Mouse (Mus musculus): Measurements from ENCODE around the gene Vax2. TPM values are rescaled to one million over a fixed set of nuclear protein-coding genes. Genes with fewer than 3 reads are reported as not detected.

Vax2 gene
- 0.60 and 0.86 TPM in 2 replicates for polyA plus RNA-seq (2016; fragmentation: Nextera tagmentation; extraction: Ambion mirVana)

DNA sequence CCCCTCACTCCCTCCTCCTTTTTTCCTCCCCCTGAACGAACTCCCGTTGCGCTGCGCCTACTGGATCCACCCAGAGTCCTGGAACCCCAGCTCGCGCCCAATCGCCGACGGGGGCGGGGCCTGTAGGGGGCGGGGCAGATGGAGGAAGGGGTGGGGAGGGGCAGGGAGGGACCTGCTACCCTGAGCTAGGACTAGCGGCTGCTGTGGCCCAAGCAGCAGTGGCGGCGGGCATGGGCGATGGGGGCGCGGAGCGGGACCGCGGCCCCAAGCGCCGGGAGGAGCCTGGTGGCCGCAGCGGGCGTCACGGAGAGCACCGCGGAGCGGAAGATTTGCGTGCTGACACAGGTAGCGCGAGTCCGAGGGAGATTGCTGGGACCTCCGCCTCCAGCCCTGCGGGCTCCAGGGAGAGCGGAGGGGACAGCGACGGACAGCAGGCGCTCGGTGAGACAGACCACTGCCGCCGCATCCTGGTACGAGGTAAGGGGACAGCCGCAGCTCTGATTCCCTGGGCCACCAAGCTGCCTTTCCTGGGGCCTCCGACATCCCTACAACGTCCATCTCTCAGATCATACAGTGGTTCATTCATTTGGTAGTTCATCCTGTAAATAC, at the start of gene Vax2:
Gene Vax2 (plus strand): TSS at position 198 of the 609 bp plus-strand sequence.
- Histone ChIP-seq H3K36me3 (no peaks in the 10 kb centered on the region), H3K4me3 (peak within 1 kb of the TSS; percentile 58), H3K27me3 (ENCODE audit: insufficient read depth, poor library complexity, severe bottlenecking) (peaks cover 100% of the 10 kb centered on the region), H3K27ac (0 out of 2 replicates have a peak within 1 kb of the TSS, but pooled peaks have one; percentile 53), H3K4me1 (replicated peaks) (peaks cover 34% of the 10 kb centered on the region), H3K9me3 (no peaks in the 10 kb centered on the region)
- peak; percentile 92 for DNase-seq (ENCODE audit: low spot score)
- WGBS = under 1% methylated on average over 46 of the region's 46 CpGs

DNA sequence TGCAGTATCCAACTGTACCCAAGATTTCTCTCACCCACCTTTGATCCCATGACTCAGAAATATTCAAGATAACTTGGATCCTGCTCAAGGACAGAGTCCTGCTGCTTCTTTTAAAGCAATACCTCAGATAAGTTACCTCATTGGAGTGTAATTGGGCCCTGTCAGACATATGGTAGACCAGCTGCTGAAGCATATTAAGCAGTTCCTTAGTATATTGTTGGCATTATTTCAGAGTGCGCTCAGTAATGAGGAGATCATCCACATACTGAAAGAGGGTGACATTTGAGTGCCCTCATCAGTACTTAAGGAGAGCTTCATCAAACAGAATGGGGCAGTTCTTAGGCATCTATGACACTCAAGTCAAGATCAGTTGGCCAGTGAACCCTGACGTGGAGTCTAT, 46.1 kb upstream of the Vax2 start:
- Histone ChIP-seq H3K27me3 (ENCODE audit: insufficient read depth, poor library complexity, severe bottlenecking) (no peaks in the 10 kb centered on the region), H3K36me3 (no peaks in the 10 kb centered on the region), H3K4me1 (replicated peaks) (peaks cover 12% of the 10 kb centered on the region), H3K4me3 (no peak overlapping the region), H3K27ac (no peak overlapping the region), H3K9me3 (no peaks in the 10 kb centered on the region)
- 93% methylated on average over 2 of the region's 2 CpGs for WGBS
- no peak for DNase-seq (ENCODE audit: low spot score)

DNA sequence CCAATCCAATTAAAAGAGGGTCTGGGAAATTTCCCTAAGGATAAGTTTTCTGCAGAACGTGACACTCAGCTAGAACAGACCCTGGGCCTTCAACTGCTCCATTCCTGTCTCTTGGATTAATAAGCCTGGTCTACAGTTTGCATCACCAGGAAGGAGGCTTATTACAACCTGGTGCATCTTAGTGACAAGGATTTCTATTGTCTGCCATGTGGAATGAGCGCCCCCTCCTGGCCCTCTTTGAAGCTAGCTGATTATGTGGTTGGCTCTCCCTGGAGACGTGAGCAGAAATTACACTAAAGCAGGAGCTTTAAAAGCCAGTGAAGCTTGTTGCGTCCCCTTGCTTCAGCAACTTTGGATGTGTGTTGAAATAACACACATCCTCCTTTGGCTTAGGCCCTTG, 37.7 kb upstream of the Vax2 start:
- no peaks in the 10 kb centered on the region for H3K36me3 ChIP-seq
- 11% methylated on average over 4 of the region's 4 CpGs for WGBS
- no peaks in the 10 kb centered on the region for H3K9me3 ChIP-seq
- peak; percentile 77 for DNase-seq (ENCODE audit: low spot score)
- H3K27ac ChIP-seq = no peak overlapping the region
- H3K4me3 ChIP-seq = no peak overlapping the region
- 0 out of 2 replicates have a peak, but pooled peaks cover 4% of the 10 kb centered on the region for H3K27me3 ChIP-seq (ENCODE audit: insufficient read depth, poor library complexity, severe bottlenecking)
- H3K4me1 ChIP-seq (replicated peaks) = no peaks in the 10 kb centered on the region

DNA sequence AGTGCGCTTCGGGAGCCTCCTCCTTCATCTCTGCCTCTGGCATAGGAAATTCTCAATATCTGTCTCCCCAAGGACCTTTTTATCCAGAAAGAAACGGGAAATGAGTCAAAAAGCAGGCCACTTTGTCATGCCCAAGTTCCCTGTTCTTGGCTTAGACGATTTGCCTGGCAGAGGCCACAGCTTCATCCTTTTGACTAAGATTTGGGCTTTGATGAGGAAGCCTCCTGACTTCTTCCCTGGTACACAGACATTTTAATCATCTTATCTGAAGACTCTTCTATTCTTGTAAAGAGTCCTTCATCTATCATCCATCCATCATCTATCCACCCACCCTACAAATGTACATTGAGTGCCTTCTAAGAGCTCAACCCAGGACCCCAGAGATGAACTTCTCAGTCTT, 33.3 kb upstream of the Vax2 start, which contains the start of gene Cd207:
Gene Cd207 (minus strand): TSS at position 101 of the 400 bp plus-strand sequence.
- no peaks in the 10 kb centered on the region for H3K4me1 ChIP-seq (replicated peaks)
- no peak for DNase-seq (ENCODE audit: low spot score)
- H3K36me3 ChIP-seq = no peaks in the 10 kb centered on the region
- H3K27ac ChIP-seq = no peak within 1 kb of the TSS
- WGBS = 74% methylated on average over 4 of the region's 4 CpGs
- peaks cover 13% of the 10 kb centered on the region for H3K27me3 ChIP-seq (ENCODE audit: insufficient read depth, poor library complexity, severe bottlenecking)
- H3K9me3 ChIP-seq = no peaks in the 10 kb centered on the region
- no peak within 1 kb of the TSS for H3K4me3 ChIP-seq

DNA sequence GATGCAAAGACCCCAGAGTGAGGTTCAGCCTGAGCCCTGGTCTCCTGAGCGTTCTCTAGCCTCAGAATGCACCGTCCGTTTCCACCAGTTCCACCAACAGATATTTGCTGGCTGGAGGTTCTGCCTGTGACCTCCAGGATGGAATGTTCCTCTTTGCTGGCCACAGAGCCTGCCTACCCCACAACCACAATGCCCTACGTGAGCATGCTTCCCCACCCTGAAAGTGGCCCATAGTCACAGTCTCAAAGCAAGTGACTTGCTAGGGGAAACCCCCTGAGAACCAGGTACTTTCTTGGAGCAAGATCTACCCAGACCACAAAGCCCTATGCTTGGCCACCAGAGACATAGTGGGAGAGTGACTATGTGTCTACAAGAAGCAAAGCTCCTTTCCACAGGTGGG, 21.7 kb upstream of the Vax2 start:
- no peaks in the 10 kb centered on the region for H3K4me1 ChIP-seq (replicated peaks)
- no peak for DNase-seq (ENCODE audit: low spot score)
- no peaks in the 10 kb centered on the region for H3K9me3 ChIP-seq
- peaks cover 71% of the 10 kb centered on the region for H3K27me3 ChIP-seq (ENCODE audit: insufficient read depth, poor library complexity, severe bottlenecking)
- H3K27ac ChIP-seq = no peak overlapping the region
- no peaks in the 10 kb centered on the region for H3K36me3 ChIP-seq
- WGBS = 87% methylated on average over 4 of the region's 4 CpGs
- H3K4me3 ChIP-seq = no peak overlapping the region

DNA sequence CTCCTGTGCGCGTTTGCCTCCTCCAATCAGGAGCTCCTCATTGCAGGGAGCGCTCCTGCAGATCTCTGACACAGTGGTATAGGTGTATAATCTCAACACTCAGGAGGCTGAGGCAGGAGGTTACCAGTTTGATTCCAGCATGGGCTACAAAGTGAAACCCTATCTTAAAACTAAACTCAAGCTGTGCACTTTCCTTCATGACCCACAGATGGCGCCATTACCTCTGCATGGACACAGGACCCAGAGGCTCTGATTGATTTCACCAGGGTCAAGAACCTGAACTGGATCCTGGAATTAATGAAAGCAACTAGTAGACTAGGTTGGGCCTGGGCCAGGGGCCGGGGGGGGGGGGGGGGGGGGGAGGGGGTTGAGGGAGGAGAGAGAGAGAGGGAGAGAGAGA, 20.8 kb upstream of the Vax2 start:
- WGBS = 22% methylated on average over 4 of the region's 5 CpGs
- peak; percentile 56 for DNase-seq (ENCODE audit: low spot score)
- H3K27ac ChIP-seq = no peak overlapping the region
- no peaks in the 10 kb centered on the region for H3K9me3 ChIP-seq
- H3K36me3 ChIP-seq = no peaks in the 10 kb centered on the region
- H3K27me3 ChIP-seq (ENCODE audit: insufficient read depth, poor library complexity, severe bottlenecking) = peaks cover 73% of the 10 kb centered on the region
- no peak overlapping the region for H3K4me3 ChIP-seq
- H3K4me1 ChIP-seq (replicated peaks) = no peaks in the 10 kb centered on the region

DNA sequence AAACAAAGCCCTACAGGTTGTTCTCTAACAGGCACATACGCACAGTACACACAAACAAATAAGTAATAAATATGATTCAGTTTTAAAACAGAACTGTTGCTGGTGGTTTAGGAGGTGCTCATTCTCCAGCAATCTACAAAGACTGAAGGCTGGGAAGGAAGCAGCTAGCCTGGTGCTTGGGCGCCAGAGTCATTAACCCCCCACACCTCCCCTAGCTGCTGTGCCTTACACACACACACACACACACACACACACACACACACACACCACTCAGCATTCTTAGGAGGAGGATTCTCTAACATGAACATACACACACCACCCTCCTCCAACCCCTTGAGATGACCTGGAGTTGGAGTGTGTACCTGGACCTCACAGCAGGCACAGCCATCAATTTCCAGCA, 20.1 kb upstream of the Vax2 start:
- 64% methylated on average over 2 of the region's 2 CpGs for WGBS
- H3K36me3 ChIP-seq = no peaks in the 10 kb centered on the region
- peaks cover 73% of the 10 kb centered on the region for H3K27me3 ChIP-seq (ENCODE audit: insufficient read depth, poor library complexity, severe bottlenecking)
- no peak overlapping the region for H3K4me3 ChIP-seq
- H3K27ac ChIP-seq = no peak overlapping the region
- H3K4me1 ChIP-seq (replicated peaks) = no peaks in the 10 kb centered on the region
- DNase-seq (ENCODE audit: low spot score) = no peak
- H3K9me3 ChIP-seq = no peaks in the 10 kb centered on the region

DNA sequence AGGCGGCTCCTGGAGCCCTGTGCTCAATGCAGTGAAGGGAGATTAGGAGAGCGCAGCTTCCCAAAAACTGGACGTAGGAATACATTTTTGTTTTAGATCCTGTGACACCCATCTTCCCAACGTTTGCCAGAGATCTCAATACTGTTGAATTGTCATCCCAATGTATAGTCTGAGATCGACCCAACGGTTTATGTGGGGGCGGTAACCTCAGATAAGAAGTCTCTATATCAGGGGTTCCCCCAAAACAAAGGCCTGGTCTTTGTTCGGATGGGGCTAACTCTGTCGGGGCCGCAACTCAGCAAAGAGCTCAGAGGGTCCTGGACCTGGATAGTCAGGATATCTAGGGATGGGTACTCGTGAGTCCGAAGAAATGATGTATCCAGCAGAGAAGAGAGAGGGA, 18.1 kb upstream of the Vax2 start:
- H3K27me3 ChIP-seq (ENCODE audit: insufficient read depth, poor library complexity, severe bottlenecking) = peaks cover 91% of the 10 kb centered on the region
- DNase-seq (ENCODE audit: low spot score) = no peak
- H3K27ac ChIP-seq = no peak overlapping the region
- H3K9me3 ChIP-seq = no peaks in the 10 kb centered on the region
- 1% methylated on average over 12 of the region's 12 CpGs for WGBS
- H3K36me3 ChIP-seq = no peaks in the 10 kb centered on the region
- no peak overlapping the region for H3K4me3 ChIP-seq
- H3K4me1 ChIP-seq (replicated peaks) = no peaks in the 10 kb centered on the region

DNA sequence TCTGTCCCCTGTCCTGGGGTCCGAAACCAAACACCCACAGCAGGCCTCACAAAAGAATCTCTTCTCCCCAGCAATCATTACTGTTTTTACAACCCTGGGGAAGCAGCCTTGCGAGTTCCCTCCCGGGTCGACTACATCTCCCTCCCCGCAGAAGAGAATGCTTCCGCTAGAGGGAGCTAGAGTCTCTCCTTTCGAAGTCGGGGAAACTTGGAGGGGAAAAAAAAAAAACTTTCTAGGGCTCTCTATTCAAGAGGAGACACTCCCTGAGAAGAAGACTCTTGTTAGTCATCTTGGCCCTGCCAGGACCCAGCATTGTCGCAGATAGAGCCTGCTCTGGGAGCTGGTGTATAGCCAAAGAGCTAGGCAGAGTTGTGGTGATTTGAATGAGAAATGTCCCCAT, 17.2 kb upstream of the Vax2 start:
- H3K36me3 ChIP-seq = no peaks in the 10 kb centered on the region
- peaks cover 100% of the 10 kb centered on the region for H3K27me3 ChIP-seq (ENCODE audit: insufficient read depth, poor library complexity, severe bottlenecking)
- DNase-seq (ENCODE audit: low spot score) = peak; percentile 71
- no peak overlapping the region for H3K4me3 ChIP-seq
- under 1% methylated on average over 9 of the region's 9 CpGs for WGBS
- no peak overlapping the region for H3K27ac ChIP-seq
- H3K9me3 ChIP-seq = no peaks in the 10 kb centered on the region
- no peaks in the 10 kb centered on the region for H3K4me1 ChIP-seq (replicated peaks)

DNA sequence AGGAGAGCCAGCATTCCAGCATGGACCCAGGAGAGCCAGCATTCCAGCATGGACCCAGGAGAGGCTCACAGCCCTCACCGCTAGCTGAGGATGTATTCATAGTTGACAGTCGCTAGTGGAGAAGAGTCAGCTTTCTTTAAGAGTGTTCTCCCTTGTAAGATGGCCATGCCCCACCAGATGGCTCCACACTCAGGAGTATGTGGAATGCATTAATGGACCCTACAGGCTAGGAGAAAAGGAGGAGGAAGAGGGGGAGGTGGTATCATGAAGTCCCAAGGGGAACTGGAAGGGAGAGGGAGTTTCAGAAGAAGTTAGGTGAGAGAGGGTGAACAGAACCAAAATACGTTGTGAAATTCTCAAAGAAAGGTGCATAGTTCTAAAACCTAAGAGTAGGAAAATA, 15.3 kb upstream of the Vax2 start:
- 6% methylated on average over 3 of the region's 3 CpGs for WGBS
- no peak for DNase-seq (ENCODE audit: low spot score)
- H3K27me3 ChIP-seq (ENCODE audit: insufficient read depth, poor library complexity, severe bottlenecking) = peaks cover 100% of the 10 kb centered on the region
- no peaks in the 10 kb centered on the region for H3K9me3 ChIP-seq
- H3K4me1 ChIP-seq (replicated peaks) = no peaks in the 10 kb centered on the region
- no peaks in the 10 kb centered on the region for H3K36me3 ChIP-seq
- no peak overlapping the region for H3K27ac ChIP-seq
- no peak overlapping the region for H3K4me3 ChIP-seq

DNA sequence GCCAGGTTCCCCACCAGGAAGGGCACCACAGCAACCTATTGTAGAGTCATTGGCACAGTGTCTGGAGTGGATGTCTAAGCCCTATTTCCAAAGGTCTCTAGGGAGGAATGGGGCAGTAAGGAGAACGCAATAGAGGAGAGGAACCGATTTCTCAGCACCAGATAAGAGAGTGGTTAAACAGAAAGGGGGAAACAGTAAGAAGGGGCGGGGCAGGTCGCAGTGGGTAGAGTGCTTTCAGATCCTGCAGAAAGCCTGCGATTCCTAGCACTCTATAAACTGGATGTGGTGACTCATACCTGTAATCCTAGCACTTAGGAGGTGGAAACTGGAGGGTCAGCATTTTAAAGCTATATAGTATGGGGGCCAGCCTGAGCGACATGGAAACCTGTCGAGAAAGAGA, 14.4 kb upstream of the Vax2 start:
- Histone ChIP-seq H3K4me3 (no peak overlapping the region), H3K9me3 (no peaks in the 10 kb centered on the region), H3K4me1 (replicated peaks) (no peaks in the 10 kb centered on the region), H3K27ac (no peak overlapping the region), H3K36me3 (no peaks in the 10 kb centered on the region), H3K27me3 (ENCODE audit: insufficient read depth, poor library complexity, severe bottlenecking) (peaks cover 100% of the 10 kb centered on the region)
- WGBS = 2% methylated on average over 7 of the region's 7 CpGs
- no peak for DNase-seq (ENCODE audit: low spot score)

DNA sequence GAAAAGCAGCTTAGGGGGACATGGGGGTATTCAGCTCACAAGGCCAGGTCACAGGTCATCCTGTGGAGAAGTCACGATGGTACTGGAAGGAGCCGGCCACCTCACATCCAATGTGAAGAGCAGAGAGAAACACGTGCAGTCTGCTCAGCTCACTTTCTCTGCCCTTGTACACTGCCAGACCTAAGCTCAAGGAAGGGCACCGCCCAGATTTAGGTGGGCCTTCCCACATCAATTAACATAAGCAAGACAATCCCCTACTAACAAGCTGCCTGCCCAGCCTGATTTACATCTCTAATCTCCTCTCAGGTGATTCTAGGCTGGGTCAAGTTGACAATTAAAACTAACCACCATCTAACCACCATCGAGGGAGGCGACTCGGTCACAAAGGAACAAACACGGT, 13.1 kb upstream of the Vax2 start:
- peaks cover 7% of the 10 kb centered on the region; the same call in 1 of the 2 replicates for H3K4me1 ChIP-seq (replicated peaks)
- WGBS = 4% methylated on average over 8 of the region's 8 CpGs

DNA sequence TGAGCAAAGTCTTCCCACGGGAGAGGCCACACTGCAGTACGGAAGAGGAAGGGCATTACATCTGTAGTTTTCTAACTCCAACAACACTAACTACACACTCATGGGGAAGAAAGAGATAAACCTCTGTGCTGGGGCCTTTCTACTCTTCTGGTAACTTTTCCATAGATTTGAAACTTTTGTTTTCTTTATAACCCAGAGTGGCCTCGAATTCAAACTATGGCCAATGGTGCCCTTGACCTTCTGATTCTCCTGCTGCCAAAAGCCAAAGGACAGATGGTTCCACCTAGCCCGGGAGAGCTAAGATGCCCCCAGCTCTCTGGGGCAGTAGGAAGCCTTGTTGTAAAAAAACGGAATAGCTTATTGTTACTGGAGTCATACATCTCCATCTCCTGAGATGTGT, 11.1 kb upstream of the Vax2 start:
- DNase-seq (ENCODE audit: low spot score) = no peak
- Histone ChIP-seq H3K36me3 (no peaks in the 10 kb centered on the region), H3K27ac (no peak overlapping the region), H3K9me3 (no peaks in the 10 kb centered on the region), H3K4me3 (no peak overlapping the region), H3K4me1 (replicated peaks) (peaks cover 7% of the 10 kb centered on the region; the same call in 1 of the 2 replicates), H3K27me3 (ENCODE audit: insufficient read depth, poor library complexity, severe bottlenecking) (peaks cover 100% of the 10 kb centered on the region)
- WGBS = under 1% methylated on average over 5 of the region's 5 CpGs

More for the DNA sequence above, 13.1 kb upstream of the Vax2 start:
- Histone ChIP-seq H3K4me3 (no peak overlapping the region), H3K27me3 (ENCODE audit: insufficient read depth, poor library complexity, severe bottlenecking) (peaks cover 100% of the 10 kb centered on the region), H3K36me3 (no peaks in the 10 kb centered on the region), H3K27ac (no peak overlapping the region), H3K9me3 (no peaks in the 10 kb centered on the region)
- no peak for DNase-seq (ENCODE audit: low spot score)

DNA sequence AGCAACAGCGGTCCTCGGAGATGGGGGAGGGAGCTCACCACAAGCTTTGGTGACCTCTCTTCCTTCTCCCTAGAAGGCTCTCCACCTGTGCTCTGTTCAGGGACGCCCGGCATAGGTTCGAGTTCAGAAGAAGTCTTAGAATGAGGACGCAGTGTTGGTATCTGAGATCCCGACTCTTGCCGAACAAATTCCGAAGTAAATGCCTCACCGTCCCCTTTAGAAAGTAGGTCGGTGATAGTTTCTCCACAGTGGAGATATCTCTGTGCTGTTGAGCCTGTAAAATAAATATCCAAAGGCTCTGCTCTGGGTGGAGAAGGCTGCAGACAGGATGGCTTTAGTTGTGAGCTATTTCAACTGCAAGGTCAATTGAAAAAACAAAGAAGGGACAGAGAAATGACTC, 10.1 kb upstream of the Vax2 start:
- H3K36me3 ChIP-seq = no peaks in the 10 kb centered on the region
- H3K4me1 ChIP-seq (replicated peaks) = peaks cover 7% of the 10 kb centered on the region; the same call in 1 of the 2 replicates
- WGBS = 1% methylated on average over 11 of the region's 11 CpGs
- H3K9me3 ChIP-seq = no peaks in the 10 kb centered on the region
- peak; percentile 48 for DNase-seq (ENCODE audit: low spot score)
- no peak overlapping the region for H3K4me3 ChIP-seq
- peaks cover 100% of the 10 kb centered on the region for H3K27me3 ChIP-seq (ENCODE audit: insufficient read depth, poor library complexity, severe bottlenecking)
- H3K27ac ChIP-seq = no peak overlapping the region
